Mouse (Mus musculus): ENCODE data around the gene Tenm4. TPM values are rescaled to one million over a fixed set of nuclear protein-coding genes. Genes with fewer than 3 reads are reported as not detected.

Tenm4 gene
- polyA plus RNA-seq, 1 experiment from 2014 or later: 52.7 TPM

- ATAC-seq (replicated peaks): no peak
- Histone ChIP-seq H3K4me1 (peaks cover 5% of the 10 kb centered on the region), H3K9ac (no peak overlapping the region), H3K36me3 (replicated peaks) (no peaks in the 10 kb centered on the region), H3K27ac (no peak overlapping the region), H3K9me3 (no peaks in the 10 kb centered on the region), H3K4me3 (no peak overlapping the region), H3K4me2 (no peak overlapping the region), H3K27me3 (replicated peaks) (no peaks in the 10 kb centered on the region; the same call in 1 of the 2 replicates)
- WGBS: 75% methylated on average over 4 of the region's 4 CpGs
Observed at GRCm38 (mm10) chr7:96746706-96747105, 575.7 kb downstream of the Tenm4 start.

GRCm38 (mm10) chr7:96748538-96749045 is 577.5 kb downstream of the Tenm4 start:
- no peak overlapping the region for H3K27ac ChIP-seq
- H3K4me2 ChIP-seq: no peak overlapping the region
- H3K4me3 ChIP-seq: no peak overlapping the region
- no peak for ATAC-seq (replicated peaks)
- peaks cover 5% of the 10 kb centered on the region for H3K4me1 ChIP-seq
- no peak overlapping the region for H3K9ac ChIP-seq
- no peaks in the 10 kb centered on the region; the same call in 1 of the 2 replicates for H3K27me3 ChIP-seq (replicated peaks)
- 78% methylated on average over 7 of the region's 7 CpGs for WGBS
- H3K36me3 ChIP-seq (replicated peaks): no peaks in the 10 kb centered on the region
- H3K9me3 ChIP-seq: no peaks in the 10 kb centered on the region

- 87% methylated on average over 8 of the region's 8 CpGs for whole genome bisulfite sequencing
Observed at GRCm38 (mm10) chr7:96749753-96750152, 578.7 kb downstream of the Tenm4 start.

GRCm38 (mm10) chr7:96751236-96751635 is 580.2 kb downstream of the Tenm4 start:
- Histone ChIP-seq H3K4me2 (no peak overlapping the region), H3K27ac (no peak overlapping the region), H3K4me3 (no peak overlapping the region), H3K4me1 (peaks cover 13% of the 10 kb centered on the region), H3K9ac (no peak overlapping the region), H3K27me3 (replicated peaks) (no peaks in the 10 kb centered on the region; the same call in 1 of the 2 replicates), H3K36me3 (replicated peaks) (no peaks in the 10 kb centered on the region), H3K9me3 (no peaks in the 10 kb centered on the region)
- 99% methylated on average over 2 of the region's 2 CpGs for WGBS
- no peak for ATAC-seq (replicated peaks)

More at GRCm38 (mm10) chr7:96749753-96750152, 578.7 kb downstream of the Tenm4 start:
- Histone ChIP-seq H3K4me2 (no peak overlapping the region), H3K27ac (no peak overlapping the region), H3K4me1 (peaks cover 10% of the 10 kb centered on the region), H3K27me3 (replicated peaks) (no peaks in the 10 kb centered on the region; the same call in 1 of the 2 replicates), H3K9me3 (no peaks in the 10 kb centered on the region), H3K9ac (no peak overlapping the region), H3K36me3 (replicated peaks) (no peaks in the 10 kb centered on the region), H3K4me3 (no peak overlapping the region)
- no peak for ATAC-seq (replicated peaks)

- no peak overlapping the region for H3K4me3 ChIP-seq
- no peak overlapping the region for H3K4me2 ChIP-seq
- ATAC-seq (replicated peaks): no peak
- H3K9me3 ChIP-seq: no peaks in the 10 kb centered on the region
- H3K9ac ChIP-seq: no peak overlapping the region
- no peak overlapping the region for H3K27ac ChIP-seq
- no peaks in the 10 kb centered on the region for H3K36me3 ChIP-seq (replicated peaks)
- H3K4me1 ChIP-seq: peaks cover 20% of the 10 kb centered on the region
- no peaks in the 10 kb centered on the region; the same call in 1 of the 2 replicates for H3K27me3 ChIP-seq (replicated peaks)
- WGBS: 93% methylated on average over 2 of the region's 2 CpGs
Observed at GRCm38 (mm10) chr7:96752776-96753175, 581.7 kb downstream of the Tenm4 start.

- Histone ChIP-seq H3K27me3 (replicated peaks) (no peaks in the 10 kb centered on the region; the same call in 1 of the 2 replicates), H3K4me3 (no peak overlapping the region), H3K4me1 (peaks cover 20% of the 10 kb centered on the region), H3K27ac (no peak overlapping the region), H3K9ac (no peak overlapping the region), H3K36me3 (replicated peaks) (no peaks in the 10 kb centered on the region), H3K9me3 (no peaks in the 10 kb centered on the region), H3K4me2 (no peak overlapping the region)
- WGBS: 58% methylated on average over 4 of the region's 4 CpGs
- no peak for ATAC-seq (replicated peaks)
Observed at GRCm38 (mm10) chr7:96753335-96754095, 582.5 kb downstream of the Tenm4 start.

GRCm38 (mm10) chr7:96754175-96754574 is 583.1 kb downstream of the Tenm4 start:
- Histone ChIP-seq H3K4me1 (peaks cover 20% of the 10 kb centered on the region), H3K27ac (no peak overlapping the region), H3K36me3 (replicated peaks) (no peaks in the 10 kb centered on the region), H3K9ac (no peak overlapping the region), H3K4me3 (no peak overlapping the region), H3K4me2 (no peak overlapping the region), H3K9me3 (no peaks in the 10 kb centered on the region), H3K27me3 (replicated peaks) (no peaks in the 10 kb centered on the region)
- peak; percentile 32; the same call in 1 of the 2 replicates for ATAC-seq (replicated peaks)
- WGBS: 45% methylated on average over 12 of the region's 12 CpGs

GRCm38 (mm10) chr7:96755459-96756094 is 584.5 kb downstream of the Tenm4 start:
- Histone ChIP-seq H3K36me3 (replicated peaks) (no peaks in the 10 kb centered on the region), H3K9ac (no peak overlapping the region), H3K27ac (no peak overlapping the region), H3K27me3 (replicated peaks) (no peaks in the 10 kb centered on the region), H3K4me3 (no peak overlapping the region), H3K9me3 (no peaks in the 10 kb centered on the region), H3K4me1 (peaks cover 25% of the 10 kb centered on the region), H3K4me2 (no peak overlapping the region)
- WGBS: 36% methylated on average over 12 of the region's 12 CpGs
- ATAC-seq (replicated peaks): no peak

GRCm38 (mm10) chr7:96756104-96756742 is 585.2 kb downstream of the Tenm4 start:
- H3K9ac ChIP-seq: no peak overlapping the region
- H3K36me3 ChIP-seq (replicated peaks): no peaks in the 10 kb centered on the region
- WGBS: 35% methylated on average over 10 of the region's 10 CpGs
- no peak; the same call in 1 of the 2 replicates for ATAC-seq (replicated peaks)
- H3K27me3 ChIP-seq (replicated peaks): no peaks in the 10 kb centered on the region
- peak overlapping the region; percentile 1; the same call in 1 of the 2 replicates for H3K27ac ChIP-seq
- no peaks in the 10 kb centered on the region for H3K9me3 ChIP-seq
- no peak overlapping the region for H3K4me3 ChIP-seq
- H3K4me1 ChIP-seq: peaks cover 27% of the 10 kb centered on the region
- no peak overlapping the region for H3K4me2 ChIP-seq

GRCm38 (mm10) chr7:96757067-96757466 is 586.0 kb downstream of the Tenm4 start:
- Histone ChIP-seq H3K27me3 (replicated peaks) (no peaks in the 10 kb centered on the region), H3K4me3 (no peak overlapping the region), H3K27ac (no peak overlapping the region), H3K9me3 (no peaks in the 10 kb centered on the region), H3K4me2 (no peak overlapping the region), H3K9ac (no peak overlapping the region), H3K4me1 (peaks cover 30% of the 10 kb centered on the region), H3K36me3 (replicated peaks) (no peaks in the 10 kb centered on the region)
- ATAC-seq (replicated peaks): no peak
- 88% methylated on average over 8 of the region's 8 CpGs for WGBS

- Histone ChIP-seq H3K4me2 (no peak overlapping the region), H3K9me3 (no peaks in the 10 kb centered on the region), H3K4me1 (peaks cover 25% of the 10 kb centered on the region), H3K4me3 (no peak overlapping the region), H3K27me3 (replicated peaks) (no peaks in the 10 kb centered on the region), H3K27ac (no peak overlapping the region), H3K9ac (no peak overlapping the region), H3K36me3 (replicated peaks) (no peaks in the 10 kb centered on the region)
- 63% methylated on average over 6 of the region's 6 CpGs for WGBS
- no peak for ATAC-seq (replicated peaks)
Observed at GRCm38 (mm10) chr7:96760208-96760607, 589.2 kb downstream of the Tenm4 start.

- no peak overlapping the region for H3K27ac ChIP-seq
- H3K4me1 ChIP-seq: peaks cover 24% of the 10 kb centered on the region
- no peak overlapping the region for H3K4me3 ChIP-seq
- H3K9ac ChIP-seq: no peak overlapping the region
- H3K9me3 ChIP-seq: no peaks in the 10 kb centered on the region
- 42% methylated on average over 5 of the region's 5 CpGs for WGBS
- peak; percentile 42 for ATAC-seq (replicated peaks)
- H3K27me3 ChIP-seq (replicated peaks): no peaks in the 10 kb centered on the region
- H3K4me2 ChIP-seq: no peak overlapping the region
- H3K36me3 ChIP-seq (replicated peaks): no peaks in the 10 kb centered on the region
Observed at GRCm38 (mm10) chr7:96761151-96761550, 590.1 kb downstream of the Tenm4 start.

All from midbrain, embryonic 15.5 days (tissue).